Mouse (Mus musculus) stomach, embryonic 16.5 days (tissue): ENCODE data around the gene Gm14326. TPM values are rescaled to one million over a fixed set of nuclear protein-coding genes. Genes with fewer than 3 reads are reported as not detected.

Experiments
- polyA plus RNA-seq: library from polyadenylated mRNA; unstranded; fragments of >200 nt; fragmentation: Nextera tagmentation; extraction: Ambion mirVana; gene quantifications from 2 replicates; pipeline ENCODE4 v1.2.1, GENCODE M21; 2015

Gm14326 gene
- polyA plus RNA-seq, 1 experiment from 2014 or later: 15.8 TPM

Other genes with a start within 250 kb of the Gm14326 start
- 7.6 and 8.5 TPM in 2 replicates for gene Gm14322, start 198.0 kb downstream of the Gm14326 start, polyA plus RNA-seq
- 37.6 and 39.9 TPM in 2 replicates for gene Gm14325, start 117.0 kb downstream of the Gm14326 start, polyA plus RNA-seq
- gene Gm14327, start 60.2 kb downstream of the Gm14326 start, polyA plus RNA-seq: 4.3 and 4.6 TPM in 2 replicates
- gene Zfp972, start 31.7 kb downstream of the Gm14326 start, polyA plus RNA-seq: 0.75 and 2.4 TPM in 2 replicates
- 12.8 and 14.8 TPM in 2 replicates for gene Zfp971, start 66.0 kb upstream of the Gm14326 start, polyA plus RNA-seq
- gene Zfp931, start 121.2 kb upstream of the Gm14326 start, polyA plus RNA-seq: 18.3 and 18.8 TPM in 2 replicates
- 1.9 and 3.2 TPM in 2 replicates for gene Phactr3, start 161.7 kb upstream of the Gm14326 start, polyA plus RNA-seq